Mouse (Mus musculus) retina, adult 2 months (tissue): Measurements from ENCODE around the gene Gabrr1.
"Not testable (repeated sequence)": the region's sequence is repeated elsewhere in the genome, so short reads cannot be mapped to it uniquely, and the experiment has no call there.

ENCODE experiments used
- DNase-seq: peaks from one replicate; pipeline ENCODE4 v3.0.0-alpha.2; 2012; ENCODE audit warnings: low read depth, low spot score

Gabrr1 gene

GRCm38 (mm10) chr4:33132221-33132620 is at the start of gene Gabrr1:
TSS of gene Gabrr1 (plus strand) at chr4:33132521.
- DNase-seq: no peak

- DNase-seq: no peak
Measured at GRCm38 (mm10) chr4:33099118-33099694, 33.1 kb upstream of the Gabrr1 start.

GRCm38 (mm10) chr4:33109720-33110458 is 22.4 kb upstream of the Gabrr1 start:
- no peak for DNase-seq

GRCm38 (mm10) chr4:33110845-33111244 is 21.5 kb upstream of the Gabrr1 start:
- no peak for DNase-seq

- DNase-seq: no peak
Measured at GRCm38 (mm10) chr4:33111358-33111757, 21.0 kb upstream of the Gabrr1 start.

GRCm38 (mm10) chr4:33112866-33113265 is 19.5 kb upstream of the Gabrr1 start:
- not testable (repeated sequence) for DNase-seq

- DNase-seq: peak; percentile 52
Measured at GRCm38 (mm10) chr4:33119118-33119517, 13.2 kb upstream of the Gabrr1 start.

- no peak for DNase-seq
Measured at GRCm38 (mm10) chr4:33124493-33124892, 7.8 kb upstream of the Gabrr1 start.

GRCm38 (mm10) chr4:33125409-33126084 is 6.8 kb upstream of the Gabrr1 start:
- DNase-seq: peak; percentile 42

- no peak for DNase-seq
Measured at GRCm38 (mm10) chr4:33146679-33147291, 14.5 kb downstream of the Gabrr1 start.

GRCm38 (mm10) chr4:33147825-33148224 is 15.5 kb downstream of the Gabrr1 start:
- peak; percentile 53 for DNase-seq

- no peak for DNase-seq
Measured at GRCm38 (mm10) chr4:33149150-33149549, 16.8 kb downstream of the Gabrr1 start.

GRCm38 (mm10) chr4:33152087-33153038 is 20.0 kb downstream of the Gabrr1 start:
- DNase-seq: no peak

GRCm38 (mm10) chr4:33183477-33183876 is 51.2 kb downstream of the Gabrr1 start:
- no peak for DNase-seq

- no peak for DNase-seq
Measured at GRCm38 (mm10) chr4:33188164-33188563, 55.8 kb downstream of the Gabrr1 start.

GRCm38 (mm10) chr4:33188781-33189734 is 56.7 kb downstream of the Gabrr1 start:
- DNase-seq: peak; percentile 55

- DNase-seq: no peak
Measured at GRCm38 (mm10) chr4:33189735-33190036, 57.4 kb downstream of the Gabrr1 start, which contains the start of gene Pm20d2. TSS of gene Pm20d2 (minus strand) at chr4:33189737.

GRCm38 (mm10) chr4:33198117-33198516 is 65.8 kb downstream of the Gabrr1 start:
- no peak for DNase-seq

GRCm38 (mm10) chr4:33204682-33205081 is 72.4 kb downstream of the Gabrr1 start:
- peak; percentile 43 for DNase-seq

- DNase-seq: no peak
Measured at GRCm38 (mm10) chr4:33207551-33207950, 75.2 kb downstream of the Gabrr1 start.
